Mouse (Mus musculus) midbrain, embryonic 11.5 days (tissue): ENCODE measurements around the gene Dst. TPM values are rescaled to one million over a fixed set of nuclear protein-coding genes. Genes with fewer than 3 reads are reported as not detected.

Source experiments
- ATAC-seq: fragments of 200-750 bp; cut with Nextera tagmentation; 2 replicates; pipeline ENCODE4 v1.8.0; 2017; ENCODE audit warnings: moderate TSS enrichment, moderate library complexity; ENCODE audit not compliant: low FRiP score
- DNase-seq: peaks from one replicate; pipeline ENCODE4 v3.0.0; 2015; ENCODE audit warnings: low spot score; ENCODE audit errors: missing footprints
- H3K27ac ChIP-seq: fragments of 300-500 bp; sonication (generic); 2 replicates; pipeline ENCODE4 v1.5.1; 2014; ENCODE audit warnings: low read depth, low read length
- H3K27me3 ChIP-seq: fragments of 300-500 bp; sonication (generic); 2 replicates; pipeline ENCODE4 v1.6.1; 2014; ENCODE audit warnings: mild to moderate bottlenecking, low read length, moderate library complexity, mixed read lengths; ENCODE audit not compliant: control insufficient read depth, insufficient read depth
- H3K36me3 ChIP-seq: fragments of 300-500 bp; sonication (generic); 2 replicates; pipeline ENCODE4 v1.6.1; 2014; ENCODE audit warnings: mild to moderate bottlenecking, low read length, moderate library complexity, mixed read lengths; ENCODE audit not compliant: control insufficient read depth, insufficient read depth
- H3K4me1 ChIP-seq: fragments of 300-500 bp; sonication (generic); 2 replicates; pipeline ENCODE4 v1.6.1; 2014; ENCODE audit warnings: low read length; ENCODE audit not compliant: control insufficient read depth, insufficient read depth
- H3K4me2 ChIP-seq: fragments of 300-500 bp; sonication (generic); 2 replicates; pipeline ENCODE4 v1.6.1; 2014; ENCODE audit warnings: mild to moderate bottlenecking, moderate library complexity
- H3K4me3 ChIP-seq: fragments of 300-500 bp; sonication (generic); 2 replicates; pipeline ENCODE4 v1.5.1; 2014; ENCODE audit warnings: low read depth, low read length
- H3K9ac ChIP-seq: fragments of 300-500 bp; sonication (generic); 2 replicates; pipeline ENCODE4 v1.6.1; 2014; ENCODE audit warnings: low read length
- H3K9me3 ChIP-seq: fragments of 300-500 bp; sonication (generic); 2 replicates; pipeline ENCODE4 v1.6.1; 2016; ENCODE audit warnings: low read length; ENCODE audit not compliant: control insufficient read depth
- WGBS: fragments of 180-500 bp; shearing (Covaris S2); extraction: QIAGEN DNeasy Blood & Tissue Kit; methylation state at CpG from one replicate; pipeline ENCODE4 v1.1.7; 2014; 5-methylcytosine and 5-hydroxymethylcytosine counted together
- polyA plus RNA-seq: library from polyadenylated mRNA; unstranded; fragments of >200 nt; fragmentation: Nextera tagmentation; extraction: Ambion mirVana; gene quantifications from 2 replicates; pipeline ENCODE4 v1.2.1, GENCODE M21; 2014

The Dst gene
- polyA plus RNA-seq, 1 experiment from 2014 or later = 33.3 TPM

- WGBS = 3% methylated on average over 10 of the region's 10 CpGs
- H3K9me3 ChIP-seq = no peaks in the 10 kb centered on the region
- peak overlapping the region; percentile 5 for H3K27ac ChIP-seq
- H3K36me3 ChIP-seq = no peaks in the 10 kb centered on the region
- no peaks in the 10 kb centered on the region for H3K27me3 ChIP-seq
- H3K4me1 ChIP-seq = peaks cover 20% of the 10 kb centered on the region
- H3K4me3 ChIP-seq = peak overlapping the region; percentile 50
- H3K4me2 ChIP-seq = peak overlapping the region; percentile 47
- DNase-seq (peak; percentile 92), ATAC-seq (peak; percentile 34; the same call in 1 of the 2 replicates)
- peak overlapping the region; percentile 65 for H3K9ac ChIP-seq
Observed at GRCm38 (mm10) chr1:34005238-34005725, 97.3 kb downstream of the Dst start.

- peak overlapping the region; percentile 50 for H3K4me3 ChIP-seq
- peak; percentile 84 for ATAC-seq
- H3K9ac ChIP-seq = peak overlapping the region; percentile 65
- peaks cover 24% of the 10 kb centered on the region for H3K4me1 ChIP-seq
- peak; percentile 96 for DNase-seq
- peak overlapping the region; percentile 6 for H3K27ac ChIP-seq
- H3K4me2 ChIP-seq = peak overlapping the region; percentile 47
- H3K9me3 ChIP-seq = no peaks in the 10 kb centered on the region
- H3K36me3 ChIP-seq = no peaks in the 10 kb centered on the region
- WGBS = under 1% methylated on average over 29 of the region's 29 CpGs
- H3K27me3 ChIP-seq = no peaks in the 10 kb centered on the region
Observed at GRCm38 (mm10) chr1:34005726-34006638, 98.0 kb downstream of the Dst start.

- WGBS = 15% methylated on average over 5 of the region's 5 CpGs
- Histone ChIP-seq H3K27ac (no peak overlapping the region), H3K4me2 (peak overlapping the region; percentile 47), H3K9ac (peak overlapping the region; percentile 65), H3K9me3 (no peaks in the 10 kb centered on the region), H3K27me3 (no peaks in the 10 kb centered on the region), H3K4me3 (peak overlapping the region; percentile 50), H3K4me1 (peaks cover 26% of the 10 kb centered on the region), H3K36me3 (no peaks in the 10 kb centered on the region)
- ATAC-seq = no peak
- peak; percentile 86 for DNase-seq
Observed at GRCm38 (mm10) chr1:34006828-34007361, 98.9 kb downstream of the Dst start.

- WGBS = 16% methylated on average over 4 of the region's 4 CpGs
- no peaks in the 10 kb centered on the region for H3K9me3 ChIP-seq
- H3K36me3 ChIP-seq = no peaks in the 10 kb centered on the region
- peaks cover 29% of the 10 kb centered on the region for H3K4me1 ChIP-seq
- H3K27me3 ChIP-seq = no peaks in the 10 kb centered on the region
- peak overlapping the region; percentile 65; the same call in 1 of the 2 replicates for H3K9ac ChIP-seq
- no peak for DNase-seq
- H3K27ac ChIP-seq = no peak overlapping the region
- H3K4me2 ChIP-seq = peak overlapping the region; percentile 47
- ATAC-seq = no peak
- peak overlapping the region; percentile 50 for H3K4me3 ChIP-seq
Observed at GRCm38 (mm10) chr1:34007379-34007778, 99.4 kb downstream of the Dst start.

GRCm38 (mm10) chr1:34011051-34011677 lies 103.1 kb downstream of the Dst start:
- Histone ChIP-seq H3K4me1 (peaks cover 24% of the 10 kb centered on the region), H3K4me3 (peak overlapping the region; percentile 79), H3K9me3 (no peaks in the 10 kb centered on the region), H3K9ac (peak overlapping the region; percentile 86), H3K27ac (peak overlapping the region; percentile 65), H3K4me2 (peak overlapping the region; percentile 99), H3K27me3 (no peaks in the 10 kb centered on the region), H3K36me3 (no peaks in the 10 kb centered on the region)
- peak; percentile 96 for DNase-seq
- ATAC-seq = peak; percentile 89
- WGBS = under 1% methylated on average over 46 of the region's 47 CpGs

- ATAC-seq (peak; percentile 66), DNase-seq (peak; percentile 92)
- Histone ChIP-seq H3K9me3 (no peaks in the 10 kb centered on the region), H3K27ac (peak overlapping the region; percentile 61), H3K36me3 (no peaks in the 10 kb centered on the region), H3K9ac (peak overlapping the region; percentile 86), H3K27me3 (no peaks in the 10 kb centered on the region), H3K4me1 (peaks cover 19% of the 10 kb centered on the region), H3K4me3 (peak overlapping the region; percentile 79), H3K4me2 (peak overlapping the region; percentile 99)
- 3% methylated on average over 16 of the region's 16 CpGs for WGBS
Observed at GRCm38 (mm10) chr1:34011821-34012271, 103.8 kb downstream of the Dst start.

GRCm38 (mm10) chr1:34013490-34013889 lies 105.5 kb downstream of the Dst start:
- H3K27ac ChIP-seq = no peak overlapping the region
- H3K9me3 ChIP-seq = no peaks in the 10 kb centered on the region
- no peaks in the 10 kb centered on the region for H3K36me3 ChIP-seq
- H3K4me3 ChIP-seq = no peak overlapping the region
- H3K9ac ChIP-seq = no peak overlapping the region
- no peaks in the 10 kb centered on the region for H3K27me3 ChIP-seq
- ATAC-seq (no peak), DNase-seq (no peak)
- WGBS = 83% methylated on average over 5 of the region's 5 CpGs
- H3K4me1 ChIP-seq = peaks cover 11% of the 10 kb centered on the region
- H3K4me2 ChIP-seq = no peak overlapping the region

- H3K9me3 ChIP-seq = no peaks in the 10 kb centered on the region
- 82% methylated on average over 15 of the region's 15 CpGs for WGBS
- peaks cover 4% of the 10 kb centered on the region; the same call in 1 of the 2 replicates for H3K4me1 ChIP-seq
- DNase-seq (peak; percentile 68), ATAC-seq (no peak)
- no peak overlapping the region for H3K9ac ChIP-seq
- no peaks in the 10 kb centered on the region for H3K27me3 ChIP-seq
- no peak overlapping the region for H3K27ac ChIP-seq
- H3K36me3 ChIP-seq = no peaks in the 10 kb centered on the region
- no peak overlapping the region for H3K4me2 ChIP-seq
- no peak overlapping the region for H3K4me3 ChIP-seq
Observed at GRCm38 (mm10) chr1:34016780-34017179, 108.8 kb downstream of the Dst start.
